ENCODE assay signal across 18 mouse cellular contexts in genomic region chr4:40385284-40385683, GRCm38 (mm10).
DNase-seq lines count a peak whose midpoint lies in the region; ATAC-seq lines count a peak whose summit lies in the region.
"Had no signal": no experiment of that assay in that cellular context is flagged by ENCODE, and none has a peak within 500 bp of the region (broad histone marks: within the 10 kb centered on the region; RNA-seq: fewer than 3 reads in every experiment).

No protein-coding gene starts in this region.

- H3K36me3 ChIP-seq in neural tube, embryonic 11.5 days (ENCODE audit: control insufficient read depth, insufficient read depth, low read length): no peaks in the 10 kb centered on the region
- H3K36me3 ChIP-seq: heart, embryonic 10.5 days; kidney, embryonic 15.5 days; limb, embryonic 15.5 days had no signal

- H3K4me3 ChIP-seq in neural tube, embryonic 11.5 days (ENCODE audit: low read depth, low read length): no peak overlapping the region
- H3K4me3 ChIP-seq: heart, embryonic 10.5 days; kidney, embryonic 15.5 days; limb, embryonic 15.5 days had no signal

- no peaks in the 10 kb centered on the region for H3K27me3 ChIP-seq in neural tube, embryonic 11.5 days (ENCODE audit: control insufficient read depth, insufficient read depth, low read length)
- H3K27me3 ChIP-seq: kidney, embryonic 15.5 days; limb, embryonic 15.5 days had no signal

- WGBS in neural tube, embryonic 11.5 days: 79% methylated on average over 9 of the region's 9 CpGs

- ATAC-seq in neural tube, embryonic 11.5 days (ENCODE audit: insufficient read depth, low FRiP score, low TSS enrichment): no peak
- ATAC-seq in granulocyte monocyte progenitor cell, adult 5-6 weeks (replicated peaks; ENCODE audit: poor library complexity, severe bottlenecking): no peak
- ATAC-seq: inflammation-experienced regulatory T-cells, adult 6 months had no signal

- H3K27ac ChIP-seq in neural tube, embryonic 11.5 days (ENCODE audit: low read depth, low read length): no peak overlapping the region
- H3K27ac ChIP-seq: heart, embryonic 10.5 days; kidney, embryonic 15.5 days; limb, embryonic 15.5 days had no signal

- no peak overlapping the region for H3K4me2 ChIP-seq in neural tube, embryonic 11.5 days (ENCODE audit: low read depth)
- H3K4me2 ChIP-seq: kidney, embryonic 15.5 days; limb, embryonic 15.5 days; midbrain, embryonic 11.5 days had no signal

- H3K9me3 ChIP-seq in neural tube, embryonic 11.5 days (ENCODE audit: control insufficient read depth, low read length): no peaks in the 10 kb centered on the region
- H3K9me3 ChIP-seq: heart, embryonic 10.5 days; kidney, embryonic 15.5 days; limb, embryonic 15.5 days had no signal

- no peaks in the 10 kb centered on the region for H3K4me1 ChIP-seq in neural tube, embryonic 11.5 days (ENCODE audit: control insufficient read depth, insufficient read depth, low read length)
- H3K4me1 ChIP-seq: heart, embryonic 10.5 days; kidney, embryonic 15.5 days; limb, embryonic 15.5 days had no signal

- H3K9ac ChIP-seq in neural tube, embryonic 11.5 days (ENCODE audit: low read length): no peak overlapping the region
- H3K9ac ChIP-seq: kidney, embryonic 15.5 days; limb, embryonic 15.5 days had no signal

- DNase-seq in neural tube, embryonic 11.5 days (ENCODE audit: low spot score): peak; percentile 13
- DNase-seq in neural tube, embryonic 10.5 days (ENCODE audit: extremely low spot score, low spot score): no peak
- DNase-seq in layer of hippocampus, adult 11-12 months (ENCODE audit: low spot score): peak; percentile 34
- DNase-seq in layer of hippocampus, postnatal 36 days: peak; percentile 12 to 23
- peak; percentile 50 for DNase-seq in telencephalon, adult 2 months (ENCODE audit: low read depth, low spot score)
- DNase-seq in cerebellum, adult 9-10 months: no peak
- DNase-seq: adrenal gland, postnatal 25 days; cerebellum, postnatal 10 days; gastrocnemius, postnatal 25 days; heart, postnatal 14 days; lung, adult 18-20 months; lung, postnatal 36 days had no signal

Comparison
In these comparisons a context has a peak if more than half of its experiments do, and no peak if none do; other contexts are left out.
1. DNase-seq: peak in neural tube, embryonic 11.5 days (single experiment), layer of hippocampus, adult 11-12 months (single experiment), layer of hippocampus, postnatal 36 days (2 of 2) and telencephalon, adult 2 months (single experiment); none in neural tube, embryonic 10.5 days (single experiment) and cerebellum, adult 9-10 months (single experiment).